Mouse (Mus musculus): ENCODE data around the gene Rassf1.

The Rassf1 gene

GRCm38 (mm10) chr9:107582509-107583062, 31.2 kb downstream of the Rassf1 start:
- no peak for DNase-seq

GRCm38 (mm10) chr9:107583174-107583573, 31.8 kb downstream of the Rassf1 start:
- DNase-seq, result no peak

GRCm38 (mm10) chr9:107586504-107586903, 35.1 kb downstream of the Rassf1 start:
- DNase-seq, result no peak

- peak; percentile 100 for DNase-seq
Measured at GRCm38 (mm10) chr9:107586974-107587832, 35.8 kb downstream of the Rassf1 start, which contains the start of gene Ifrd2. Gene Ifrd2, plus strand, starts transcription at chr9:107587642.

GRCm38 (mm10) chr9:107587833-107588639, 36.7 kb downstream of the Rassf1 start:
- no peak for DNase-seq

- no peak for DNase-seq
Measured at GRCm38 (mm10) chr9:107590058-107590772, 38.9 kb downstream of the Rassf1 start.

- no peak for DNase-seq
Measured at GRCm38 (mm10) chr9:107590773-107591060, 39.4 kb downstream of the Rassf1 start.

GRCm38 (mm10) chr9:107593101-107593976, 42.0 kb downstream of the Rassf1 start:
- peak; percentile 63 for DNase-seq

GRCm38 (mm10) chr9:107594281-107595062, 43.1 kb downstream of the Rassf1 start:
- no peak for DNase-seq

GRCm38 (mm10) chr9:107596619-107597569, 45.5 kb downstream of the Rassf1 start:
- no peak for DNase-seq

GRCm38 (mm10) chr9:107598385-107598784, 47.0 kb downstream of the Rassf1 start:
- no peak for DNase-seq

- no peak for DNase-seq
Measured at GRCm38 (mm10) chr9:107599433-107599832, 48.1 kb downstream of the Rassf1 start.

GRCm38 (mm10) chr9:107599842-107600241, 48.5 kb downstream of the Rassf1 start:
- peak; percentile 73 for DNase-seq

GRCm38 (mm10) chr9:107600745-107601144, 49.4 kb downstream of the Rassf1 start:
- DNase-seq, result no peak

GRCm38 (mm10) chr9:107601275-107601674, 49.9 kb downstream of the Rassf1 start:
- no peak for DNase-seq

GRCm38 (mm10) chr9:107602068-107602648, 50.8 kb downstream of the Rassf1 start:
- peak; percentile 90 for DNase-seq

GRCm38 (mm10) chr9:107603251-107603650, 51.9 kb downstream of the Rassf1 start:
- DNase-seq, result no peak

GRCm38 (mm10) chr9:107605041-107605661, 53.8 kb downstream of the Rassf1 start:
- peak; percentile 20 for DNase-seq

GRCm38 (mm10) chr9:107606591-107606990, 55.2 kb downstream of the Rassf1 start:
- DNase-seq, result no peak

Measured in retina, postnatal 1 day (tissue).